Mouse (Mus musculus): Measurements from ENCODE around the gene Gm10563. TPM values are rescaled to one million over a fixed set of nuclear protein-coding genes. Genes with fewer than 3 reads are reported as not detected.
A peak's percentile ranks its signal among the peaks of the same experiment; 100 is the strongest.

The Gm10563 gene
- polyA plus RNA-seq, 1 experiment from 2014 or later = not detected

DNA sequence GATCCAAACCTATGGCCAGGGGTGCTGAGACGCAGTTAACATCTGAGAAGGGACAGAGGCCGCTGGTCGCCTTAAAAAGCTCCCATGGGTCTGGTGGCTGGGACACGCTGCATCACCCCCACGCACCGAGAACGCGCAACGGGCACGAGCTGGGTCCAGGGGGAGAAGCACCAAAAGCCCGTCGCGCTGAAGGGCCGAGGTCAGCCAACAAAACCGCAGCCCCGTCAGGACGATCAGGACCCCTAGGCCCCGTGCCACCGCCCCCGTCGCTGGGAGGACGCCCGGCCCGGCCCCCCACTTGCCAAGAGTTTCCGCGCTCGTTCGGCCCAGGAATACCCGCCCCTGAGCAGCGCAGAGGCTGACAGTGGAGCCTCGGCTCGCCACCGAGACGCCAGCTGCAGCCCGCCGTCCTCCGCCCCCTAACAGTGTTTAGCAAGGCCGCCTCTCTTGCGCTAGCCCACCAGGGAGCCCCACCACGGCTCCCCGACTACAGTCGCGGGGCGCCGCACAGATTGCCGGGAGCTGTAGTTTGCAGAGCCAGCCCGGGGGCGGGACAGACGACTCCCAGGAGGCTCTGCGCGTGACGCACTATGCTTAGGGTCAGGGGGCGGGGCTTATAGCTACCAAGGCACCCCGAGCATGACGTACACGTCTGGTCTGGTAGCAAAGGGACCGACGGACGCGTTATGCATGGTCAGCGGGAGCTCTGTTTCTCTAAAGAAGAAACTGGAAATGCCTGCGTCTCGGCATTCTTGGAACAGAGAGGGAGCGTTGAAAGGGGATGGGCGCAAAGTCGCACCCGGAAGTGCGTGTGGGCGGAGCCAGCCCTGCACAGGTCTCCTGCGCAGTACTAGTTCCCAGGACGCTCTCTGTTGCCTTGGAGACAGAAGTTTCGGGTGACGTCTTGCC, 23.7 kb upstream of the Gm10563 start, which contains the start of gene Mib2:
Gene Mib2, minus strand, starts transcription at position 510 of the 909 bp plus-strand sequence.
- peak; percentile 99 for ATAC-seq
- H3K4me1 ChIP-seq = peaks cover 17% of the 10 kb centered on the region
- H3K4me3 ChIP-seq = peak within 1 kb of the TSS; percentile 87
- WGBS (ENCODE audit: insufficient replicate concordance) = under 1% methylated on average over 73 of the region's 73 CpGs
- H3K4me2 ChIP-seq = peak within 1 kb of the TSS; percentile 90
- H3K27ac ChIP-seq = peak within 1 kb of the TSS; percentile 56
- H3K9ac ChIP-seq = peak within 1 kb of the TSS; percentile 81
- peaks cover 2% of the 10 kb centered on the region; the same call in 1 of the 2 replicates for H3K27me3 ChIP-seq (replicated peaks)
- no peaks in the 10 kb centered on the region for H3K9me3 ChIP-seq (replicated peaks)
- no peaks in the 10 kb centered on the region for H3K36me3 ChIP-seq

DNA sequence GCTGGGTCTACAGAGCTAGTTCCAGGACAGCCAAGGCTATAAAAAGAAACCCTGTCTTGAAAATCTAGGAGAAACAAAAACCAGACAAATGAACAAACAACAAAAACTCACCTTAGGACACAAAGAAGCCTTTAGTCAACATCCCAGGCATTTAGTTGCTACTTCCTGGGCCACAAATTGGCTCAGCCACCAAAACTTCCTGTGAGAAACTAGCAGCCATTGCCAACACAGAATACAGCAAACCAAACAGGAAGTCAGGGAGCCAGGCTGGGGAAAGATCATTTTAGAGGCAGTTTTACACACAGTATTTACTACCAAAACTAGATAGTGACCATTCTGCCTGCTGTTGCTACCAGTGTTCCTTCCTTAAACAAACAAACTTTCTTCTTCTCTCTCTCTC, 21.7 kb upstream of the Gm10563 start:
- no peak overlapping the region for H3K9ac ChIP-seq
- ATAC-seq = no peak
- H3K27ac ChIP-seq = no peak overlapping the region
- H3K4me2 ChIP-seq = no peak overlapping the region
- no peaks in the 10 kb centered on the region for H3K36me3 ChIP-seq
- no peak overlapping the region for H3K4me3 ChIP-seq
- peaks cover 24% of the 10 kb centered on the region for H3K4me1 ChIP-seq
- no peaks in the 10 kb centered on the region for H3K27me3 ChIP-seq (replicated peaks)
- H3K9me3 ChIP-seq (replicated peaks) = no peaks in the 10 kb centered on the region

DNA sequence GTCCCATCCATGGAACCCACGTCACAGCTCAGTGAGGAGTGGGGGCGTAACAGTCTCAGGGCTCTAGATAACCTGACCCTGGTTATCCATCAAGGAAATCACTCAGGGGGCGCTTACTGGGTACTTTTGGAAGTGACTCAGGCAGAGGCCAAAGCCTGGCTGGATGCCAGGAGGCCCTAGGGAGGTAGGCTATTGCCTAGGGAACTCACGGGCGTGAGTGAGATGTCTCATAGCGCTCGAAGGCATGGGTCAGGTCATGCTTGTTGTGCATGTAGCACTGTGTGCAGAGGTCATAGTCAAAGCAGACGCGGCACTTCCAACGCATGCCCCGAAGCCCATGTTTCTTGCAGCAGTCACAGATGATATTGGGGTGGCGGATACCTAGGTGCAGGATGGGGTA, 15.4 kb upstream of the Gm10563 start:
- H3K4me3 ChIP-seq = no peak overlapping the region
- H3K4me2 ChIP-seq = no peak overlapping the region
- H3K36me3 ChIP-seq = no peaks in the 10 kb centered on the region
- WGBS (ENCODE audit: insufficient replicate concordance) = 82% methylated on average over 12 of the region's 12 CpGs
- no peaks in the 10 kb centered on the region for H3K9me3 ChIP-seq (replicated peaks)
- H3K4me1 ChIP-seq = peaks cover 8% of the 10 kb centered on the region
- no peak overlapping the region for H3K27ac ChIP-seq
- no peak overlapping the region for H3K9ac ChIP-seq
- peaks cover 7% of the 10 kb centered on the region for H3K27me3 ChIP-seq (replicated peaks)
- peak; percentile 22; the same call in 1 of the 2 replicates for ATAC-seq

DNA sequence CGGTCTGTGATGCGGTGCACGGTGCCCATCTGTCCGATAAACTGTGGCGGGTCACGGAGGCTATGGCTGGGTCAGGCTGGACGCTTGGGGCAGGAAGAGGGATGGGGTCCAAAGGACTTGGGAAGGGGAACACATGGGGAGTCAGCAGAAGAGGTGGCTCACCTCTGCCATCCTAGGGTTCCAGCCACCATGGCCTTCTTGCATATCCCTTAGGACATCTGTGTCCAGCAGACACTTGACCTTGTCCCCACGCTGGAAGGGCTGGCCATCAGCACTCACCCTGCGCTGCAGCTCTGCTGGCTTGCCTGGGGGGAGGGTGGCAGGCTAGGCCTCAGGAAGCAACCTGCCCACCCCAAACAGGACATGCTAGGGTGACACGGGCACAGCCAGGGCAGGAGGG, 13.8 kb upstream of the Gm10563 start:
- Histone ChIP-seq H3K36me3 (no peaks in the 10 kb centered on the region), H3K4me2 (no peak overlapping the region), H3K4me3 (no peak overlapping the region), H3K27ac (no peak overlapping the region), H3K4me1 (peaks cover 25% of the 10 kb centered on the region), H3K9ac (no peak overlapping the region), H3K27me3 (replicated peaks) (peaks cover 23% of the 10 kb centered on the region), H3K9me3 (replicated peaks) (no peaks in the 10 kb centered on the region)
- WGBS (ENCODE audit: insufficient replicate concordance) = 78% methylated on average over 10 of the region's 10 CpGs
- no peak for ATAC-seq

DNA sequence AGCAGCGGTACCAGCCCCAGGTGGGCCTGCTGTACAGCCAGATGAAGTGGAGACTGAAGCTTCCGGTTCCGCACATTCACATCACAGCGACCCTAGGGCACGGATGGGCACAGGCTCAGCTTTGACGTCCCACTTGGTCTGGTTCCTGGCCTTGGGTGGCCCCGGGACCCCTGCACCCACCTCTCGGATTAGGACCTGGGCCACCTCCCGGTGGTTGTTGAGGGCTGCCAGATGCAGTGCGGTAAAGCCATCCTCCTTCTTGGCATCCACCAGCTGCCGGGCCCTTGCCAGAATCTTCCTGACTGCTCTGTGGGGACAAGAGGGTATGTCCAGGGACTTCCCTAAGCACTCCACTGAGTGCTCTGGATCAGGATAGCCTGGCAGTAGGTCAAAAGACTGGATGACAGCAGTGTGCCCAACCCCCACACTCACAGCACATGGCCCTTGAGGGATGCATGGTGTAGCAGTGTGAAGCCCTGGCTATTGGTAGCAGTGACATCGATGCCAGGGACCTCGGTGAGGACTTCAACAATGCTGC, 11.1 kb upstream of the Gm10563 start:
- H3K9me3 ChIP-seq (replicated peaks) = no peaks in the 10 kb centered on the region
- H3K27ac ChIP-seq = no peak overlapping the region
- peaks cover 4% of the 10 kb centered on the region for H3K36me3 ChIP-seq
- H3K4me3 ChIP-seq = no peak overlapping the region
- H3K4me2 ChIP-seq = no peak overlapping the region
- H3K4me1 ChIP-seq = peaks cover 43% of the 10 kb centered on the region
- H3K27me3 ChIP-seq (replicated peaks) = peaks cover 50% of the 10 kb centered on the region
- no peak overlapping the region for H3K9ac ChIP-seq
- no peak for ATAC-seq
- WGBS (ENCODE audit: insufficient replicate concordance) = 83% methylated on average over 13 of the region's 13 CpGs

DNA sequence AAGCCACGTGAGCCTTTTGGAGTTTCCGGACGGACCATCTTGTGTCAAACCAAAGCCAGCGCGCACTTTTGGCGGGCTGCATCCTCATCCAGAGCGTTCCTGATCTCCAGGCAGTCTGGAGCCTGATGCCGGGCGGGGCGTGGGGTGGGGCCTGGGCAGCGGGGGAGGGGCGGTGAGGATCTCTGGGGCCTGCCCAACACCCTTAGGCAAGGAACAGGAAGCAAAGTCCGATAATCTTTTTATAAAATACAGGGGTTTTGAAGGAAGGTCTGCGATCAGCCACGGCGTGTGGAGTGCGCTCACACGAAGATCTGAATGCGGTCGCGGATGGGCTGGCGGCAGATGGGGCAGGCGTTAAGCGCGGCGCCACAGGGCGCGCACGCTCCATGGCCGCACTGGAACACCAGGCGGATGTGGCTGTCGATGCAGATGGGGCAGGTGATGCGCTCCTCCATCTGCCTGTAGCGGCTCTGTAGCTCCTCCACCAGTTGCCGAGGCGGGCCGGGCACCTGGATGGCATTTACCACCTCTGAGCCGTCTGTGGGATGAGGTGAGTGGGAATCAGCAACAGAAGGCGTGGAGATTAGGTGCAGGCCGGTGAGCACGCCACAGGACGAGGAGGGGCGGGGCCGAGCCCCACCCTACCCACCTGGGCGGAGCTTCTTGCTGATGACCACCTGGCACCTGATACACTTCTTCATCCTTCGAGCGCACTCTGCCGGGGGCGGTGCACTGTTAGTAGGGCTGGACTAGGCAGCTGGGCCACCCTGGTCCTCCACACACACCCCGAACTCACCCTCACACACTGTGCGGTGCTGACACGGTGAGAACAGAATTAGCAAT, 9.5 kb upstream of the Gm10563 start:
- Histone ChIP-seq H3K4me3 (peak overlapping the region; percentile 45), H3K9me3 (replicated peaks) (no peaks in the 10 kb centered on the region), H3K9ac (peak overlapping the region; percentile 28; the same call in 1 of the 2 replicates), H3K4me1 (peaks cover 44% of the 10 kb centered on the region), H3K4me2 (peak overlapping the region; percentile 67), H3K27ac (no peak overlapping the region), H3K36me3 (peaks cover 21% of the 10 kb centered on the region), H3K27me3 (replicated peaks) (peaks cover 59% of the 10 kb centered on the region)
- peak; percentile 47 for ATAC-seq
- 4% methylated on average over 52 of the region's 52 CpGs for WGBS (ENCODE audit: insufficient replicate concordance)

DNA sequence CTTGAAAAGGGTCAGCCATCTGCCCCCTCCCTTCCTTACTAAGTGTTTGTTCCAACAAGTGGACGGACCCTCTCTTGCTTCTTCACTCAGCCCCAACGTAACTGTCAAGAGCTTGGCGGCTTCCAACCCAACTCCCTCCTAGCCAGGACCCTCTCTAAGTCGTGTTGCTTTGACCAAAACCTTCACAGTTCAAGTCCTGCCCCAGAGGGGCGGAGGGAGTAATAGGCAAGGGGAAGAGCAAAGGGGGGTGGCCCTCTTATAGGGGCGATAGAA, 8.9 kb upstream of the Gm10563 start:
- Histone ChIP-seq H3K4me2 (peak overlapping the region; percentile 67), H3K9ac (no peak overlapping the region), H3K9me3 (replicated peaks) (no peaks in the 10 kb centered on the region), H3K36me3 (peaks cover 26% of the 10 kb centered on the region), H3K4me3 (peak overlapping the region; percentile 45), H3K27me3 (replicated peaks) (peaks cover 59% of the 10 kb centered on the region), H3K4me1 (peaks cover 44% of the 10 kb centered on the region), H3K27ac (no peak overlapping the region)
- ATAC-seq = no peak
- 4% methylated on average over 6 of the region's 6 CpGs for WGBS (ENCODE audit: insufficient replicate concordance)

DNA sequence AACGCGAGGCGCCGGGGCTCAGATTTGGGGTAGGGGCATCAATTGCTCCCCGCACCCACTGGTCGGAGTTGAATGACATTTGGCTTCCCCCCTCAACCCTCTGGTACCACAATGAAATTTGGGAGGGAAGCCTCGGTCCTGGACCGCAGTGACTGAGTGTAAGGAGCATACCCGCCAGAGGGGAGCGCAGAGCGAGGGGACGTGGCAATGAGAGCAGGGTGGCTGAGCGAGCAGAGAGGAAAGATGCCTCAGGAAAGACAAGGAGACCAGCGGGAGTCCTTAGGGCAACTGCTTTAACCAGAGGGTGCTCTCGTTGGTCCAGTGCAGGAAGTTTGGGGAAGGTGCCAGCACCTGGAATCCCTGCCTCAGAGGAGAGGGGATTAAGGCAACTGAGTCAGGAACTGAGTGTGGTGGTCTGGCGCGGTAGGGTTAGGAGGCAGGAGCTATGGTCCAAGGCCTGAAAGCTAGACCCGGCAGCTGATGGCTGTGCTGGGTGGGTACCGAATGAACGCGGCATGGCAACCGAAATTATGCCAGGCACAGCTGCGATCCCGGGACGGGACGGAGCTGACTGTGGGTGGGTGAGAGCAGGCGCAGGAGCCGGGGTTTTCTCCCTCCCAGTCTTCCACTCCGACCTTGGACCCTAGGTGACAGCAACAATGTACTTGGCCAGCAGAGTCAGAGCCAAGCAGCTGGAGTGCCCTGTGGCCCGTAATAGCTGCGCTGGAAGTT, 8.4 kb upstream of the Gm10563 start:
- 5% methylated on average over 31 of the region's 31 CpGs for WGBS (ENCODE audit: insufficient replicate concordance)
- Histone ChIP-seq H3K27me3 (replicated peaks) (peaks cover 59% of the 10 kb centered on the region), H3K4me3 (peak overlapping the region; percentile 45), H3K9me3 (replicated peaks) (no peaks in the 10 kb centered on the region), H3K4me1 (peaks cover 44% of the 10 kb centered on the region), H3K4me2 (peak overlapping the region; percentile 67), H3K27ac (no peak overlapping the region), H3K36me3 (peaks cover 31% of the 10 kb centered on the region), H3K9ac (no peak overlapping the region)
- no peak for ATAC-seq

DNA sequence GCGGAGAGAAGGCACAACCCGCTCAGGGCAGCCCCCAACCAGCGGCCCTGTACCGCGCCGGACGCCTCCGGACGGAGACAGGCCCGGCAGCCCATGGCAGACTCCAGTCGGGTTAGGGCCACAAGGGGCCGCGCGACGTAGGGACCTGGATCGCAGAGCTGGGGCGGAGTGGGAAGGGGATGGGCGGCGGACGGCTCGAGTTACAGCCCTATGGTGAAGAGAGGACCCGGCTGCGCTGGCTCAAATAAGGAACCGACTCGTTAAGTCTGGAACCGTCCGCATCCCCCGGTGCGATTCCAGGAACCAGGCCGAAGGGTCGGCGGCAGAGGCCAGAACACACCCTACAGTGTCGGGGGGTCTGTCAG, 7.9 kb upstream of the Gm10563 start, which contains the start of gene Mmp23:
Gene Mmp23, minus strand, starts transcription at position 299 of the 365 bp plus-strand sequence.
- Histone ChIP-seq H3K4me3 (peak within 1 kb of the TSS; percentile 45), H3K9me3 (replicated peaks) (no peaks in the 10 kb centered on the region), H3K9ac (peak within 1 kb of the TSS; percentile 36; the same call in 1 of the 2 replicates), H3K27me3 (replicated peaks) (peaks cover 59% of the 10 kb centered on the region), H3K36me3 (peaks cover 37% of the 10 kb centered on the region), H3K4me1 (peaks cover 44% of the 10 kb centered on the region), H3K4me2 (peak within 1 kb of the TSS; percentile 67), H3K27ac (no peak within 1 kb of the TSS)
- no peak for ATAC-seq
- 3% methylated on average over 33 of the region's 33 CpGs for WGBS (ENCODE audit: insufficient replicate concordance)

DNA sequence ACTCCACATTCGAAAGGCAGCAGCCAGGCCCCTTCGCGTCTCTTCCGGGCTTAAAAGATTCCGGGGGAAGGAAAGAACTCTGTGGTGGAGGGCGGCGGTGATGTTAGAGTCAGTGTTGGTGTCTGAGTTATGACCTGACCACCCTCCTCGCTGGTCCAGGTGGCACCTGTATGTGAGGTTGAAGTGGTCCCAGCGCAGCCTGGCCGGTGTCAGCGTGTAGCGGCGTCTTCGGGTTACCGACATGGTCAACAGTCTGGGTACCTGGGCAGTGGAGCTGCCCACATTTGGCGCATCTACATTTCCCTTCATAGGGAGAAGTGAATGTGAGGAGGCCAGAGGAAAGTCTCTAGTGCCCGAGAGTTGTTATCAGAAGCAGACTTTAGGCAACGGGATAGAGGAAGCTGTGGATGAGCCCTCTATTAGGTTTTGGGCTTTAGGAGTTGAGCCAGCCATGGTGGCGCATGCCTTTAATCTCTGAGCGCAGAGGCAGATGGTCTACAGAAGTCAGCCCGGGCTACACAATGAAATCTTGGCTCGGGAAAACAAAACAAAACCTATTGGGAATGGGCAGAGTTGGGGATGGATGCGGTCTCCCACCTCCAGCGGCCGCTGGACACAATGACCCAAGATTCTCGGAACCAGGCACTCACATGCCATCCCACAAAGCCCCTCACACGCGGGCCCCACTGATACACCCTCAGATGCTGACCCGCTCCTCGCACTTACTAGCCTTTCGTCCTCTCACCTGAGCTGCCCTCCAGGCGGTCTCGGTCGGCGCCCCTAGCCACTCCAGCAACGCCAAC, 7.3 kb upstream of the Gm10563 start:
- H3K4me2 ChIP-seq = peak overlapping the region; percentile 67
- ATAC-seq = no peak
- H3K9ac ChIP-seq = peak overlapping the region; percentile 36; the same call in 1 of the 2 replicates
- WGBS (ENCODE audit: insufficient replicate concordance) = 20% methylated on average over 36 of the region's 36 CpGs
- H3K9me3 ChIP-seq (replicated peaks) = no peaks in the 10 kb centered on the region
- H3K4me3 ChIP-seq = peak overlapping the region; percentile 34
- H3K36me3 ChIP-seq = peaks cover 42% of the 10 kb centered on the region
- H3K27me3 ChIP-seq (replicated peaks) = peaks cover 59% of the 10 kb centered on the region
- H3K27ac ChIP-seq = no peak overlapping the region
- H3K4me1 ChIP-seq = peaks cover 44% of the 10 kb centered on the region

Measured in liver, embryonic 12.5 days (tissue).